Mouse (Mus musculus): ENCODE measurements at regions not wholly inside any gene's neighbourhood (a gene's known extent, or its start where the extent isn't known, plus 50 kb on each side); places are given as distances from the start of the nearest gene placed in this dataset.
"Not testable (repeated sequence)": the region's sequence is repeated elsewhere in the genome, so short reads cannot be mapped to it uniquely, and the experiment has no call there.

DNA sequence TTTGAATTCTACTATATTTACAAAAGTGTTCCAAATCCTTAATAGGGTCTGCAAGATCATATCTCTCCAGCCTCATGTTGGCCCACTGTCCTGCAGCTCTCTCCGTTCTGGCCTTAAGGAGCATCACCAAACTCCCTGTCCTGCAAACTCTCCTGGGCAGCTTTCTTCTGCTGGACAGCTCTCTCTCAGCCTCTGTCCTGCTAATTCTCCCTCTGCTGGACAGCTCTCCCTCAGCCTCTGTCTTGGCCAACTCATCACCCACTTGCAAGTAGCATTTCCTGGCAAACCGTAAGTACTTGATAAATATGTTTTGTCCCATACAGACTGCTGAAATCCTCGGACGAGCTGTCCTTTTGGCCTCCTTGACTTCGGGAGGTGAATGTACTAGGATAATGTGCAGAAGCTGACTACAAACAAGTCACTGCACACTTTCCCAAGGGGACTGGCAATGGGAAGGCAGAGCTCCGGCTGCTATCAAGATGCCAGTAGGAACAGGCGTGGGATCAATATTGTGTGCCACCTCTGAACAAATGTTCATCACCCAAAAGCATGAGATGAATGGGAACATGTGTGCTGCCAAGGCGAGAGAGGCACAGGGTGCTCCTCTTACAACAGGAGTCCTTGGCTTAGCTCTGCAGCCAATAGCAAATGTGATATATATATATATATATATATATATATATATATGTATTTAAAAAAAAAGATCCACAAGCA is 108.1 kb upstream of the Gcfc2 start:
- no peak for ATAC-seq
- WGBS = 72% methylated on average over 8 of the region's 8 CpGs
- Histone ChIP-seq H3K36me3 (no peaks in the 10 kb centered on the region), H3K27ac (no peak overlapping the region), H3K9me3 (no peaks in the 10 kb centered on the region), H3K4me2 (replicated peaks) (no peak overlapping the region), H3K9ac (no peak overlapping the region), H3K27me3 (replicated peaks) (no peaks in the 10 kb centered on the region), H3K4me3 (replicated peaks) (no peak overlapping the region), H3K4me1 (replicated peaks) (no peaks in the 10 kb centered on the region)

GRCm38 (mm10) chr6:81815962-81816338 is 107.5 kb upstream of the Gcfc2 start:
- Histone ChIP-seq H3K4me3 (replicated peaks) (no peak overlapping the region), H3K36me3 (no peaks in the 10 kb centered on the region), H3K9ac (no peak overlapping the region), H3K9me3 (no peaks in the 10 kb centered on the region), H3K27ac (no peak overlapping the region), H3K4me2 (replicated peaks) (no peak overlapping the region), H3K4me1 (replicated peaks) (no peaks in the 10 kb centered on the region), H3K27me3 (replicated peaks) (no peaks in the 10 kb centered on the region)
- no peak for ATAC-seq
- WGBS = 77% methylated on average over 7 of the region's 7 CpGs

- 73% methylated on average over 9 of the region's 9 CpGs for WGBS
- Histone ChIP-seq H3K4me2 (replicated peaks) (no peak overlapping the region), H3K9ac (no peak overlapping the region), H3K4me1 (replicated peaks) (no peaks in the 10 kb centered on the region), H3K27me3 (replicated peaks) (no peaks in the 10 kb centered on the region), H3K27ac (no peak overlapping the region), H3K9me3 (no peaks in the 10 kb centered on the region), H3K36me3 (no peaks in the 10 kb centered on the region), H3K4me3 (replicated peaks) (no peak overlapping the region)
- ATAC-seq = no peak
Observed at GRCm38 (mm10) chr6:81817050-81817827, 106.2 kb upstream of the Gcfc2 start.

GRCm38 (mm10) chr6:81818573-81818972 is 104.9 kb upstream of the Gcfc2 start:
- Histone ChIP-seq H3K9me3 (no peaks in the 10 kb centered on the region), H3K4me1 (replicated peaks) (no peaks in the 10 kb centered on the region), H3K9ac (no peak overlapping the region), H3K4me3 (replicated peaks) (no peak overlapping the region), H3K27ac (no peak overlapping the region), H3K27me3 (replicated peaks) (no peaks in the 10 kb centered on the region), H3K4me2 (replicated peaks) (no peak overlapping the region), H3K36me3 (no peaks in the 10 kb centered on the region)
- 95% methylated on average over 10 of the region's 10 CpGs for WGBS
- no peak for ATAC-seq

DNA sequence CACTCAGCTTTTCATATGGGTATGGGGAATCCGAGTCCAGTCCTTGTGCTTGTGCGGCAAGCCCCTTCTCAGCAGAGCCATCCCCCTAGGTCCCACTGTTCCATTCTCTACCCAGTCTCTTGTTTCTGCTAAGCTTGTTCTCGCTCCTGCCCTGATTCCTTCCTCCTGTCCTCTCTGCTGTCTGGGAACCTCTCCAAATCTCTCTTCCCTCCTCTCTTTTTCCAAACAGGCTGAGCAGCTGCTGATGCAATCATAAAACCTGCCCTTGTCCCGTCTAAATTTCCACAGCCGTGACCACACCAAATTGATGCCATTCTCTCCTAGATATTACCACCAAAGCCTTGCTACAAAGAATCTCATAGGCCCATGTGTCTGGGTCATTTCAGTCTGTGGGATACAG is 103.4 kb upstream of the Gcfc2 start:
- 73% methylated on average over 5 of the region's 5 CpGs for WGBS
- no peak overlapping the region for H3K9ac ChIP-seq
- no peaks in the 10 kb centered on the region for H3K4me1 ChIP-seq (replicated peaks)
- no peak overlapping the region for H3K4me2 ChIP-seq (replicated peaks)
- no peak overlapping the region for H3K27ac ChIP-seq
- ATAC-seq = no peak
- no peak overlapping the region for H3K4me3 ChIP-seq (replicated peaks)
- H3K9me3 ChIP-seq = no peaks in the 10 kb centered on the region
- no peaks in the 10 kb centered on the region for H3K27me3 ChIP-seq (replicated peaks)
- H3K36me3 ChIP-seq = no peaks in the 10 kb centered on the region

DNA sequence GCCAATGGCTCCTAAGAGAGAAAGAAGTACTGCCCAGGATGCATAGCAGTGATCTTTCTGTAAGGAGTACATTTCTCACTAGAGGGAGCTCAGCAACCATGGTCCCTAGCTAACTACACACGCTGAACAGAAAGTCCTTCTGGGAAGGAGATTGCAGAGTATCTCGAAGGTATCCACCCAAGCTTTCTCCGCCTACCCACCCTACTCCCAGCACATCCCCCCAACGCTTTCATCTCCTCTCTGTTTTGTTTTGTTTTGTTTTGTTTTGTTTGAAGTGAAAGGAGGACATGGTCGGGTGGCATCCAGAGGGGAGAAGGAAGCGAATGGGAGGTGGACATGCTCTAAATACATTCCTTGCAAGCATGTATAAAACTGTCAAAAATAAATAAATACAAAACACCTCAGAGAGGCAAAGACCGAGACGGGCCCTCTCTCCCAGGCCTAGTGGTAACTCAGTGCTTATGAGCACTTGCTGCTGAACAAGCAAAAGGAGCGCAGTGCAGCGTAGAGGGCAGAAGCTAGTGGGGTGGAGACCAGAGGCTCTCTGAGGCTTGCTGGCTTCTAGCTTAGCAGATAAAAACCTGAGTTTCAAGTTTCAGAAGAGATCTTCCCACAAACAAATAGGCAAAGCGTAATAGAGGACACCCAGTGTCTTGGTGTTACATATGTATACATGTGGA is 83.9 kb upstream of the Gcfc2 start:
- 52% methylated on average over 11 of the region's 11 CpGs for WGBS
- Histone ChIP-seq H3K4me3 (replicated peaks) (no peak overlapping the region), H3K9ac (no peak overlapping the region), H3K36me3 (no peaks in the 10 kb centered on the region), H3K27me3 (replicated peaks) (no peaks in the 10 kb centered on the region), H3K27ac (no peak overlapping the region), H3K4me1 (replicated peaks) (no peaks in the 10 kb centered on the region), H3K9me3 (no peaks in the 10 kb centered on the region), H3K4me2 (replicated peaks) (peak overlapping the region; percentile 39)
- ATAC-seq = no peak; the same call in 1 of the 2 replicates

- ATAC-seq; H3K27me3 ChIP-seq (replicated peaks); H3K4me1 ChIP-seq (replicated peaks); H3K9me3 ChIP-seq; H3K36me3 ChIP-seq; H3K27ac ChIP-seq; H3K4me3 ChIP-seq (replicated peaks); H3K9ac ChIP-seq; H3K4me2 ChIP-seq (replicated peaks): not testable (repeated sequence)
- 84% methylated on average over 13 of the region's 13 CpGs for WGBS
Observed at GRCm38 (mm10) chr6:81868207-81868606, 55.3 kb upstream of the Gcfc2 start.

Measured in intestine, embryonic 15.5 days (tissue).